Mouse (Mus musculus) CD4-positive helper T cell, adult 2 months (primary cell): Measurements from ENCODE around the gene Ceacam16.

Experiments used
- DNase-seq: peaks from one replicate; pipeline ENCODE4 v3.0.0-alpha.2; 2012; ENCODE audit warnings: low read depth, missing footprints, low spot score

Gene Ceacam16

DNA sequence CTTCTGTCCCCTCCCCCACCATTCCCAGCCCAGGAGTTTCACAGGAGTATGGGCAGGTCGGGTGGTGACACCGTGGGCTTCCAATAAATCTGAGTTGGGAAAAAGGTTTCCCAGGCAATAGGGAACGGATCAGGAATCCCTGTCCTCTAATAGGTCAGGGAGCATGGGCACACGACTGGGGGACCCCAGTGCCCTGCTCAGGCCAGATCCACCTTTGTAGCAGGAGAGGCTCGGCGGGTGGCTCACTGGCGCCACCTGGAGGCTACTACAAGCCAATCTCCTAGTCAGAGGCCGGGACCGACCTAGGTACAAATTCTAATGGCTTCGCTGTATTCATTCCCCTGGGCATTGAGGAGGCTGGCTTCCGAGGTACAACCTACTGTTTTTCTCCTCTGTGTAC lies 17.5 kb downstream of the Ceacam16 start:
- DNase-seq = peak; percentile 69

DNA sequence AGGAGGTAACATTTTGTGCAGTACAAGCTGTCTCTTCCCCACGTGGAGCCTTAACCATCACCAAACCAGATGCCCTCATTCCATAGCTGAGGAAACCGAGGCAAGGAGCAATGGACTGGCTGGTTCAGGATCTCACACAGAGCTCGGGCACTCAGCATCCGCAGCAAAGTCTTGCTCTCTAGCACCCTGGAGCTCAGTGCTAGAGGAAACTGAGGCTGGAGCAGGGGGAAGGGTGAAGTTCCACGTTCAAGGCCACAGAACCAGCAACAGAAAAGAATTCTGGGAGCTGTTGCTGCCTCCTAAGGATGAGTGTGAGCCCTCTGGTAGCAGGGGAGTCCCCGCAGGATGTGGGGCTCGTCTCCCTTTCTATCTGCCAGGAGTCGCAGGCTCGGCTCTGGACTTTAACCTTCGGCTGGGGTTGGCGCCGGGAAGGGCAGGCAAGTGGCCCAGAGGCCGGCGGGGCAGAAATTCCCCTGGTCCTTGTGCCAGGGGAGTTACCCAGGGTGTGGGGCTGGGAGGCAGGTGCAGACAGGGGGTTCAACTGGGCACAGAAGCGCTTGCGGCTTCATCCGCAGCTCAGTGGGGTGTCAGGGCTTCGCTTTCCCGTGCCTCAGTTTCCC lies 18.1 kb downstream of the Ceacam16 start:
- DNase-seq = no peak

DNA sequence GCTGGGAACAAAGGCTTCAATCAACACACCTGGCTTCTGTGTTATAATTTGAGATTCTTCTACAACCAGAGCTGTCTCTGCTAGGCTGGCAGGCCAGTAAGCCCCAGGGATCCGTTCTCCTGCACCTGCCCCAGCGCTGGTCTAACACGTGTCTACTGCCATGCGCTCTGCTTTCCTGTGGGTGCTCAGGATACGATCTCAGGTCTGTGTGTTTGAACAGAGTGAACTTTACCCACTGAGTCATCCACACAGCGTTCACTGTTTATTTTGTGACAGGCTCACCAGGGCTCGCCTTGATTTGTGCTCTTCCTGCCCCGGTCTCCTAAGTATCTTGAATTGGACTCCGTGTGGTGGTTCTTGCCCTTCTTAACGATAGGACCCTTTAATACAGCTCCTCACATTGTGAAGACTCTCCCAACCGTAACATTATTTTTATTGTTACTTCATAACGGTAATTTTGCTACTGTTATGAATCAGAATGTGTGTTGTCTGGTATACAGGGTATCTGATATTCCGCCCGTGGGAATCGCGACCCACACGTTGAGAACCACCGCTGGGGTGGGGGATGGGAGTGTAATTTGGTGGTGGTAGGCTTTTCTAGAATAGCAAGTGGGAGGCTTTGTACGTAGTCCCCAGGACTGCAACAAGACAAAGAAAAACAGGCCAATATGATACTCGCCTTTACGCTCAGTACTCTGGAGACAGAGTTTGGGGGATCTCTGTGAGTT lies 19.2 kb downstream of the Ceacam16 start:
- peak; percentile 31 for DNase-seq

- DNase-seq = no peak
Measured at GRCm38 (mm10) chr7:19840936-19841335, 20.2 kb downstream of the Ceacam16 start.

DNA sequence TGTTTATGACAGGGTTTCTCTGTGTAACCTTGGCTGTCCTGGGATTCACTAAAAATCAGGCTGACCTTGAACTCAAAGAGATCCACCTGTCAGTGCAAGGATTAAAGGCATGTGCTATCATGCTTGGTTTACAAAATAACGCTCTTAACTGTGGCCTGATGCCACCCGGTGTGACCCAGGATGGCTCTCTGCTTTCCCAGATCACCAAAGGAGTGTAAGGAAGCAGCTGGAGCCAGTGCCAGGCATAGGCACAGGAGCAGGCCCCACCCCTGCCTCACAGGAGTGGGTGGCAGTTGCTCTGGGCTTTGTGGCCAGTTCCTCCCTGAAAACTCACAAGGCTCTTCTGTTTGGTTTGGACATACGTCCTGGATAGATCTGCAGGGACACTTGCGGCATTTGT lies 20.7 kb downstream of the Ceacam16 start:
- no peak for DNase-seq

- DNase-seq = peak; percentile 58
Measured at GRCm38 (mm10) chr7:19836843-19837242, 24.3 kb downstream of the Ceacam16 start.

- no peak for DNase-seq
Measured at GRCm38 (mm10) chr7:19834055-19834454, 27.0 kb downstream of the Ceacam16 start.

GRCm38 (mm10) chr7:19831837-19832236 lies 29.3 kb downstream of the Ceacam16 start:
- DNase-seq = no peak

- DNase-seq = no peak
Measured at GRCm38 (mm10) chr7:19830682-19831156, 30.4 kb downstream of the Ceacam16 start.

DNA sequence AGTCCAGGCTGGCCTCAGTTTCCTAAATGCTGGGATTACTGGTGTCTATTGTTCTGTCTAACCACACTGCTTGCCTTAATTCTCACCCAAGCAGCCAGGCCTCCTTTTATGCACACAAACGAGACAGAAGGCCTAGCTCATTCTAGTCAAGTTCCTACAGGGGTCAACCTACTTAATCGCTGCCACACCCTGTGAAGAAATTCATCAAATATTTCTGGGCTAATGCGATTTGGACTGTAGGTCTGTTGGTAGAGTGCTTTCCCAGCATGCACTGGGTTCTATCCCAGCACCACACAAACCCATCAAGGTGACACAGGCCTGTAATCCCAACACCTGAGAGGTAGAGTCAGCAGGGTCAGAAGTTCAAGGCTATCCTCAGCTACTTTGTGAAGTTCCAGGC lies 31.4 kb downstream of the Ceacam16 start:
- DNase-seq = no peak

DNA sequence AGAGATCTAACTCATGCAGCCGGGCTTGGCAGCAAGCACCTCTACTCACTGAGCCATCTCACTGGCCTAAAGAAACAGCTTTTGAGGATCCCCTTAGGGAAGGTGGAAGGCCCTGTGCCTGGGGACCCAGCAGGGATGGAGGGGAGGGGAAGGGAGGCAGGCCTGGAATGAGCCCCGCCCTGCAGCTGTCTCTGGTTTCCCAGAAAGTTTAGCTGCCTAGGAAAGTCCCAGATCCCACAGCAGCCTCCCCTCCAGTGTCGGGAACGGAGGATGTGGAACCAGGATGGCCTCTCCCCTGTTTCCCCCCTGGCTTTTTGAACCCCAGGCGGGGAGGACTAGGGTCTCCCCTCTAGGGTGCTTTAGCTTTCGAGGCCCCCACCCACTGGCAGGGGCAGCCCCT lies 34.3 kb downstream of the Ceacam16 start:
- DNase-seq = no peak

- peak; percentile 93 for DNase-seq
Measured at GRCm38 (mm10) chr7:19824182-19824973, 36.7 kb downstream of the Ceacam16 start.

GRCm38 (mm10) chr7:19823256-19824181 lies 37.6 kb downstream of the Ceacam16 start:
- DNase-seq = peak; percentile 37

GRCm38 (mm10) chr7:19822604-19823058 lies 38.5 kb downstream of the Ceacam16 start, which contains the start of gene Bcl3:
Bcl3 (minus strand) TSS chr7:19822770.
- DNase-seq = peak; percentile 88

- DNase-seq = no peak
Measured at GRCm38 (mm10) chr7:19822193-19822592, 38.9 kb downstream of the Ceacam16 start.

DNA sequence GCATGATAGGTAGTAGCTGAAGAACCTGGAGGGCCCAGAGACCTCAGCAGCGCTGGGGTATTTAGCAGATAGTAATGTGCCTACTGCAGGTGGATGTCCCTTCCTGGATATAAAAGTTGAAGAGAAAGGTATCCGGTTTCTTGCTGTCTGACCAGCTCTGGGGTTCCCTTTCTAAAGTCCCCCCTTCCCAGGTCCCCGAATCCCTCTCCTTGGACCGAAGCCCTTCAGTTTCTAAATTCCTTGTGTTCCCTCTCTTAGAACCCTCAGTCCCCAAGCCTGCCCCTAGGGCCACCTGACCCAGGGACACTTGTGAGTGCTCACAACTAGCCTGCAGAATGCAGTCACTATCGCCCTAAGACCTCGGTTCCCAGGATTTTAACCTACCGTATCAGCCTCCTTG lies 39.5 kb downstream of the Ceacam16 start:
- DNase-seq = no peak

GRCm38 (mm10) chr7:19820347-19821048 lies 40.6 kb downstream of the Ceacam16 start:
- peak; percentile 49 for DNase-seq

DNA sequence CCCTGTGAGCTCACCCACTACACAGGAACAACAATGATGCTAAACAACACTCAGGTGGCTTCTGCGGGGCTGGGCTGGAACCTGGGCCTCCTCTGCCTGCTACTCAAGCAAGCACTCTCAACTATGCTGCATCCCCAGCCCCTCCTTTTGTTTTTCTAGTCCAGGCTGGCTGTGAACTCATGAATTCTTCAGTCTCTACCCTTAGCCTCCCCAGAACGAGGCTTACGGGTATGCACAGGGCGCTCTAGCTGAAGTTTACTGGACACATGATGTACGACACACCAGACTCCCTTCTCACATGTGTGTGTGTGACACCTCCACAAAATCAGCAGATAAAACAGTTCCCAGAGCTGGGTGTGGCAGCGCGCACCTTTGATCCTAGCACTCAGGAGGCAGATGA lies 42.2 kb downstream of the Ceacam16 start:
- DNase-seq = peak; percentile 59

DNA sequence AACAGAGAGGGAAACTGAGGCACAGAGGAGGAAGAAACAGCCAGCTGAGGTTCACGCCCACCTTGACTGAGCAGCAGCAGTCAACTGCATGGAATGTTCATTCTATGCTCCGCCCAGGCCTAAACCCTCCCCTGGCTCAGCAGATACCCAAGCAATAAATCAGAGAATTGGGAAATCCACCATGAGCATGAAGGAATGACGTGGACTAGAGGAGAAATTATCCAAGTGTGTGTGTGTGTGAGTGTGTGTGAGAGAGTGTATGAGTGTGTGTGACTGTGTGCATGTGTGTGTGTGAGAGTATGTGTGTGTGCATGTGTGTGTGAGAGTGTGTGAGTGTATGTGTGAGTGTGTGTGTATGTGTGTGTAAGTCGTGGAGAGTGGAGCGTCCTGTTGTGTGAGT lies 42.7 kb downstream of the Ceacam16 start:
- DNase-seq = no peak

- peak; percentile 95 for DNase-seq
Measured at GRCm38 (mm10) chr7:19817382-19818105, 43.6 kb downstream of the Ceacam16 start.
